Mouse (Mus musculus) liver, embryonic 14.5 days (tissue): ENCODE data around the gene C5ar1.

Experiments
- CTCF ChIP-seq: IDR thresholded peaks from 2 replicates; pipeline ENCODE4 v1.5.1; 2016; ENCODE audit warnings: antibody characterized with exemption, low read depth, control low read depth
- EP300 ChIP-seq: IDR thresholded peaks from 2 replicates; pipeline ENCODE4 v1.6.1; 2016; ENCODE audit warnings: antibody characterized with exemption, low read depth

DNA sequence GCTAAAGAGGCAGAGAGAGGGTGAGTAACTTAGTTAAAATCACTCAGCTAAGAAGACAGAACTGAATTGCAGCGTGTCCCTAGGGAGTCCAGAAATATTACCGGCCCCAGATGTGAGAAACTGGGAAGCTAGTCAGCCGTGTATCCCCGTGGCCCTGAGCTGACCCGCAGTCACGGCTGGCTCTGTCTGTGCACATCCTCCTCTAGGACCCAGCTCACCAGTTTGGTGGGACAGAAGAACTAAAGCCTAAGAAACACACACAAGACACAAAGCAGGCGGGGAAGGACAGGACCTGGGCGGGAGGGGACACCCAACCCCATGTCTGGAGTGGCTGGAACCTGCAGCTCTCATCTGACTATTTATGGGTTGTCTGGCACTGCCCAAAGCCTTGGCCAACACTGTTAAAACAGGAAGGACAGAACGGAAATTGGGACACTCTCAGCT is 19.8 kb downstream of the C5ar1 start:
- TF ChIP-seq CTCF (no peak), EP300 (no peak)
